Mouse (Mus musculus) hematopoietic multipotent progenitor cell, adult 10-12 weeks (in vitro differentiated cells): ENCODE results near the gene Dusp22. TPM values are rescaled to one million over a fixed set of nuclear protein-coding genes. Genes with fewer than 3 reads are reported as not detected.

Source experiments
- polyA plus RNA-seq: library from polyadenylated mRNA; stranded (reverse); fragments of >175 nt; gene quantifications from 2 replicates; pipeline ENCODE4 v1.2.3, GENCODE M21; 2012; ENCODE audit warnings: low replicate concordance

The Dusp22 gene
- polyA plus RNA-seq, result 13.0 and 16.8 TPM in 2 replicates

DNA sequence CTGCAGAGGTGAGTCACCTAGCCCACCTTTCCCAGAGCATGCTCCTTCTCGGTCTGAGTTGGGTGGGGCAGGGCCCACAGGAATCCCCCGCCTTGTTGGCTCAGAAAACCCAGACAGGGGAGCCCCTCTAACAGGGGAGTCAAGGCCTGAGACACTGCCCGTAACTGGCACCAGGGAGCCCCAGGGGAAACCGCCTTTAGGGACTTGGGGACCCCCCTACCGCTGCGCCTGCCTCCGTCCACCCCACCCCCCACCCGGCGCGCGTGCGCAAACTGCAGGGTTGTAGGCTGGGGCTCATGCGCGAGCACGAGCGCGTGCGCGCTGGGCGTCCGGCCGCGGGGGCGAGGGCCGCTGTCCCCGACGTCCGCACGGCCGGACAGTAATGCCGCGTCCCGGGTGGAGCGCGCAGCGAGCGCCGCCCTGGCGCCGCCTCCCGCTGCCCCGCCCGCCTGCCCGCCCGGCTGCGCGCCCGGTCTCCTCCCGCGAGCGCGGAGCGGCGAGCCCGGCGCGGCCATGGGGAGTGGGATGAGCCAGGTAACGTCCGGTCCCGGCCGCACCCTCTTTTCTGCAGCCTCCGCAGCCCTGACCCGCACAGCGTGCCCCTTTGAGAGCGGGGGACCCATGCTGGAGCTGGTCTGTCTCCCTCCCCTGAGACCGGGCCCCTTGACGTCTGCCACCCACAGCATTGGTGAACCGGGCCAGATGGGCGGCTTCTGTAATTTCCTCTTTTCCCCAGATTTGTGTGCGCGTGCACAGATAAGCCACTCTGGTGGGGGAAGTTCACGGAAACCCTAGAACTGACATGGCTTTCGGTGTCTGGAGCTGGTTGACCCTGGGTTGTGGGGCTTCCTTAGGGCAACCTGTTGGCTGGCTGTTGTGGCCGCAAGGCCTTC lies at the start of gene Dusp22:
Gene Dusp22 (plus strand): TSS at position 387 of the 893 bp plus-strand sequence.

DNA sequence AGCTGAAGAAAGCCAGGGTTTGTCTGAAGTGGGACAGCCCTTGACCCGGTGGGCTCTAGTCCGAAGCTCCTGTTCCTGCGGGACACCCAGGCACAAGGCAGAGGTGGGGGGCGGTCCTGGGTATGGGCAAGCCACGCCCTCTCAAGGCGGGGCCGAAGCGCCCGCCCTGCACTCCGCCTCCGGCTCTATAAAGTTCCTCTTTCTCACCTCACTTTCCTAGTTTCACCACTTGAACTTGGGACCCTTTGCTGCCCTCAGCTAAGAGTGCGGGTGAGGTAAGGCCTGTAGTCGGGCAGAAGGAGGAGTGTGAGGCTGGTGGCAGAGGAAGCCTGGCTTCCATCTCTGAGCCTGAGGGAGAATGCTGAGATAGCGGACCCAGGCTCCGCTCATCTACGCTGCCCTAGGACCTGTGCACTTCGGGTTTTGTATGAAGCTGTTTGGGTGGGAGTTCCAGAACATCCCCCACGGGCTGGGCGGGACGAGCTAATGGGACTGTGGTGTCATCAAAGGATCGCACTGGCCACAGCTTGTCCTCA lies 89.3 kb downstream of the Dusp22 start, which contains the start of gene Irf4:
Gene Irf4 (plus strand): TSS at position 206 of the 536 bp plus-strand sequence.

Other genes with a start within 250 kb of the Dusp22 start
- gene Uqcrfs1, start 114.6 kb upstream of the Dusp22 start, polyA plus RNA-seq, result 75.6 and 78.0 TPM in 2 replicates
- gene Irf4, start 89.2 kb downstream of the Dusp22 start, polyA plus RNA-seq, result 7.3 and 13.2 TPM in 2 replicates